Mouse (Mus musculus): ENCODE results near the gene Ifitm6. TPM values are rescaled to one million over a fixed set of nuclear protein-coding genes. Genes with fewer than 3 reads are reported as not detected.

The Ifitm6 gene
- polyA plus RNA-seq, 1 experiment from 2014 or later = not detected

DNA sequence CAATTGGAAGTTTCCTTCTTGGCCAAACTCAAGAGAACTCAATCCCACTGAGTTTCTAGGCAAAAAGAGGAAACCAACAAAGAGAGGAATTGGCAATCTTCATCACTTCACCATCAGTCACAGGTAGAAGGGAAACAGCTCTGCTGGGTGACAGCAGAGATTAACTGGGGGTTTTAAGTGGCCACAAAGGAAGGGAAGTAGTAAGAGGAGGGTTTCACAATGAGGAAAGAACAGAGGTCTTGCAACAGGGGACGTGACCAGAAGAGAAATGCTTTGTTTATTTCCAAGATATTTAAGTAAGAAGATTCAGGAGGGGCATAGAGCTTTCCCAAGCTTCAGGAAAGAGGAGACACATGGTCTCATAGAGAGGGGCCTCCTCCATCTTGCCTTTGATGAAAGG lies 19.9 kb downstream of the Ifitm6 start:
- Histone ChIP-seq H3K4me2 (ENCODE audit: low read depth, low read length) (no peak overlapping the region), H3K4me1 (ENCODE audit: control insufficient read depth, insufficient read depth, low read length) (no peaks in the 10 kb centered on the region), H3K27me3 (ENCODE audit: control insufficient read depth, insufficient read depth, low read length) (no peaks in the 10 kb centered on the region), H3K9ac (replicated peaks; ENCODE audit: low read length) (no peak overlapping the region), H3K4me3 (ENCODE audit: low read depth, low read length) (no peak overlapping the region), H3K27ac (replicated peaks; ENCODE audit: low read depth, low read length) (no peak overlapping the region), H3K36me3 (replicated peaks; ENCODE audit: control insufficient read depth, insufficient read depth, low read depth, low read length) (no peaks in the 10 kb centered on the region), H3K9me3 (replicated peaks; ENCODE audit: control insufficient read depth, low read length) (no peaks in the 10 kb centered on the region)
- 52% methylated on average over 1 of the region's 1 CpGs for whole genome bisulfite sequencing
- DNase-seq (ENCODE audit: low spot score) (no peak), ATAC-seq (replicated peaks; ENCODE audit: insufficient number of reproducible peaks, low FRiP score, low TSS enrichment, low read depth) (no peak)

DNA sequence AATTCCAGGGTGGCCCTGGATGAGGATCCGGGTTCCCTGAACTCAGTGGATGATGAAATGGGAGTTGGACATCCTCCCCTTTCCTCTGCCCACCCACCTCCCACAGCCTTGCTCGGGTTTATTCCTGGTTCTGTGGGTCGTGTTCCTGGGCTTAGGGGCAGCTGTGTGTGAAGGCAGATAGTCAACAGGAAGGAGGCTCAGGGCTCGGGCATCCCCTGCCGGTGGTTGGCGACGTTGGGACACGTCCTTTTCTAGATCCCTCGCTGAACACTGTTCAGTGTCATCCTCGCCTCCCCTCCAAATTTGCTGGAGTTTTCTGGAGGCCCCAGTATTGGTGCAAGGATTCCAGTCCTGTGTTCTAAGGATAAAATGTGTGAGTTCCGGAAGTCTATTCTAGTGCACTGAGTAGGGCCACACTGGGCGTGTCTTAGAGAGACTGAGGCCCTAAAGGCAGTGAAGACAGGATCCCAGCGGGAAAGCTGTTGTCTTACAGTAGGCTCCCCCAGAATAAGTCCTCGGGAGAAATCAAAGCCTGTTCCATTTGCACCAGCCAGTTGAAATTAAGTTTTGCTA lies 26.5 kb downstream of the Ifitm6 start:
- Histone ChIP-seq H3K27me3 (ENCODE audit: control insufficient read depth, insufficient read depth, low read length) (no peaks in the 10 kb centered on the region), H3K9me3 (replicated peaks; ENCODE audit: control insufficient read depth, low read length) (no peaks in the 10 kb centered on the region), H3K4me3 (ENCODE audit: low read depth, low read length) (no peak overlapping the region), H3K36me3 (replicated peaks; ENCODE audit: control insufficient read depth, insufficient read depth, low read depth, low read length) (no peaks in the 10 kb centered on the region), H3K4me2 (ENCODE audit: low read depth, low read length) (no peak overlapping the region), H3K9ac (replicated peaks; ENCODE audit: low read length) (no peak overlapping the region), H3K27ac (replicated peaks; ENCODE audit: low read depth, low read length) (no peak overlapping the region), H3K4me1 (ENCODE audit: control insufficient read depth, insufficient read depth, low read length) (no peaks in the 10 kb centered on the region)
- ATAC-seq (replicated peaks; ENCODE audit: insufficient number of reproducible peaks, low FRiP score, low TSS enrichment, low read depth) = no peak
- WGBS = 89% methylated on average over 14 of the region's 14 CpGs
- DNase-seq (ENCODE audit: low spot score) = no peak

- Histone ChIP-seq H3K27ac (replicated peaks; ENCODE audit: low read depth, low read length) (no peak overlapping the region), H3K4me2 (ENCODE audit: low read depth, low read length) (no peak overlapping the region), H3K4me3 (ENCODE audit: low read depth, low read length) (no peak overlapping the region), H3K9ac (replicated peaks; ENCODE audit: low read length) (no peak overlapping the region), H3K4me1 (ENCODE audit: control insufficient read depth, insufficient read depth, low read length) (no peaks in the 10 kb centered on the region), H3K36me3 (replicated peaks; ENCODE audit: control insufficient read depth, insufficient read depth, low read depth, low read length) (no peaks in the 10 kb centered on the region), H3K27me3 (ENCODE audit: control insufficient read depth, insufficient read depth, low read length) (no peaks in the 10 kb centered on the region), H3K9me3 (replicated peaks; ENCODE audit: control insufficient read depth, low read length) (no peaks in the 10 kb centered on the region)
- DNase-seq (ENCODE audit: low spot score) (no peak), ATAC-seq (replicated peaks; ENCODE audit: insufficient number of reproducible peaks, low FRiP score, low TSS enrichment, low read depth) (no peak)
- WGBS = 64% methylated on average over 5 of the region's 5 CpGs
These were observed 27.1 kb downstream of the Ifitm6 start for GRCm38 (mm10) chr7:140990622-140991021.

DNA sequence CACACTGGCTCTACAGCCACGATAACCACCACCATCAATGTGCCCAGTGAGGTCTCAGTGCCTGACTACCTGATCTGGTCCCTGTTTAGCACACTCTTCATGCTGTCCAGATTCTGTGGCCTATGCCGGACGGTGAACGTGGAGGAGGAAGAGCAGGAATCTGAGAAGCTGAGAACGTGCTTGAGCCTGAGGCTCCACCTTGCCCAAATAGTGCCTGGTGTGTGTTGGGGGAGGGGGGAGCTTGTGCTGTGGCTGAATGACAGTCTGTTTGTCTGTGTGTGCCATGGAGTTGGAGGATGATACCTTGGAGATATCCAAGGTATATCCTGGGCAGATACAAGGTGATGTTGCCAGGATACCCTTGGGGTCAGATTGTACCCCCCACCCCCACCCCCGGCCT lies 27.5 kb downstream of the Ifitm6 start:
- 49% methylated on average over 6 of the region's 6 CpGs for WGBS
- no peak overlapping the region for H3K9ac ChIP-seq (replicated peaks; ENCODE audit: low read length)
- no peaks in the 10 kb centered on the region for H3K4me1 ChIP-seq (ENCODE audit: control insufficient read depth, insufficient read depth, low read length)
- no peaks in the 10 kb centered on the region for H3K9me3 ChIP-seq (replicated peaks; ENCODE audit: control insufficient read depth, low read length)
- H3K27me3 ChIP-seq (ENCODE audit: control insufficient read depth, insufficient read depth, low read length) = no peaks in the 10 kb centered on the region
- DNase-seq (ENCODE audit: low spot score) (no peak), ATAC-seq (replicated peaks; ENCODE audit: insufficient number of reproducible peaks, low FRiP score, low TSS enrichment, low read depth) (no peak)
- no peaks in the 10 kb centered on the region for H3K36me3 ChIP-seq (replicated peaks; ENCODE audit: control insufficient read depth, insufficient read depth, low read depth, low read length)
- no peak overlapping the region for H3K4me2 ChIP-seq (ENCODE audit: low read depth, low read length)
- H3K27ac ChIP-seq (replicated peaks; ENCODE audit: low read depth, low read length) = no peak overlapping the region
- no peak overlapping the region for H3K4me3 ChIP-seq (ENCODE audit: low read depth, low read length)

DNA sequence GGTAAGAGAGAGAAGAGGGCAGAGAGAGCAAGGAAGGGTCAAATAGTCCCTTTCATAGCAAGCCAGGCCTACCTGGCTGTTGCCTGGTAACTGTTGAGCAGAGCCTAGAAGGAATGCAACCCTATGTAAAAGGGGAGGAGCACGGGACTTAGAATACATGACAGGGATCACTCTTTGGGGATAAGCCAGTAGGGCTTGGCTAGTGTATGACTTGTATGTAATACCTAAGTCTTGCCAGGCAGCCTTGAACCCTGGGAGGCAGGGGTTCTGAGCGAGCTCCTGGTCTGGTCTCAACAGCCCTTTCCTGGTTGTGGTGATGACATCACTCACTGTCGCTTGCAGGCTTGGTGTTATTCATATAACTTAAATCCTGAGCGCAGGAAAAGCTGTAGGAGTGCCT lies 28.7 kb downstream of the Ifitm6 start:
- DNase-seq (ENCODE audit: low spot score) = no peak
- no peaks in the 10 kb centered on the region for H3K9me3 ChIP-seq (replicated peaks; ENCODE audit: control insufficient read depth, low read length)
- no peak overlapping the region for H3K27ac ChIP-seq (replicated peaks; ENCODE audit: low read depth, low read length)
- 80% methylated on average over 4 of the region's 4 CpGs for WGBS
- ATAC-seq (replicated peaks; ENCODE audit: insufficient number of reproducible peaks, low FRiP score, low TSS enrichment, low read depth) = no peak
- no peaks in the 10 kb centered on the region for H3K4me1 ChIP-seq (ENCODE audit: control insufficient read depth, insufficient read depth, low read length)
- H3K4me3 ChIP-seq (ENCODE audit: low read depth, low read length) = no peak overlapping the region
- no peak overlapping the region for H3K4me2 ChIP-seq (ENCODE audit: low read depth, low read length)
- H3K9ac ChIP-seq (replicated peaks; ENCODE audit: low read length) = no peak overlapping the region
- no peaks in the 10 kb centered on the region for H3K27me3 ChIP-seq (ENCODE audit: control insufficient read depth, insufficient read depth, low read length)
- H3K36me3 ChIP-seq (replicated peaks; ENCODE audit: control insufficient read depth, insufficient read depth, low read depth, low read length) = no peaks in the 10 kb centered on the region

- no peaks in the 10 kb centered on the region for H3K36me3 ChIP-seq (replicated peaks; ENCODE audit: control insufficient read depth, insufficient read depth, low read depth, low read length)
- no peak overlapping the region for H3K4me3 ChIP-seq (ENCODE audit: low read depth, low read length)
- no peaks in the 10 kb centered on the region for H3K4me1 ChIP-seq (ENCODE audit: control insufficient read depth, insufficient read depth, low read length)
- no peak overlapping the region for H3K4me2 ChIP-seq (ENCODE audit: low read depth, low read length)
- no peak overlapping the region for H3K9ac ChIP-seq (replicated peaks; ENCODE audit: low read length)
- no peaks in the 10 kb centered on the region for H3K27me3 ChIP-seq (ENCODE audit: control insufficient read depth, insufficient read depth, low read length)
- DNase-seq (ENCODE audit: low spot score) (no peak), ATAC-seq (replicated peaks; ENCODE audit: insufficient number of reproducible peaks, low FRiP score, low TSS enrichment, low read depth) (no peak)
- H3K9me3 ChIP-seq (replicated peaks; ENCODE audit: control insufficient read depth, low read length) = no peaks in the 10 kb centered on the region
- 85% methylated on average over 17 of the region's 17 CpGs for WGBS
- H3K27ac ChIP-seq (replicated peaks; ENCODE audit: low read depth, low read length) = no peak overlapping the region
These were observed 30.3 kb downstream of the Ifitm6 start for GRCm38 (mm10) chr7:140987182-140988138.

- Histone ChIP-seq H3K27me3 (ENCODE audit: control insufficient read depth, insufficient read depth, low read length) (no peaks in the 10 kb centered on the region), H3K4me2 (ENCODE audit: low read depth, low read length) (no peak overlapping the region), H3K9me3 (replicated peaks; ENCODE audit: control insufficient read depth, low read length) (no peaks in the 10 kb centered on the region), H3K4me1 (ENCODE audit: control insufficient read depth, insufficient read depth, low read length) (no peaks in the 10 kb centered on the region), H3K36me3 (replicated peaks; ENCODE audit: control insufficient read depth, insufficient read depth, low read depth, low read length) (no peaks in the 10 kb centered on the region), H3K27ac (replicated peaks; ENCODE audit: low read depth, low read length) (no peak overlapping the region), H3K9ac (replicated peaks; ENCODE audit: low read length) (no peak overlapping the region), H3K4me3 (ENCODE audit: low read depth, low read length) (no peak overlapping the region)
- DNase-seq (ENCODE audit: low spot score) (no peak), ATAC-seq (replicated peaks; ENCODE audit: insufficient number of reproducible peaks, low FRiP score, low TSS enrichment, low read depth) (no peak)
- 91% methylated on average over 7 of the region's 7 CpGs for WGBS
These were observed 34.8 kb downstream of the Ifitm6 start for GRCm38 (mm10) chr7:140982971-140983370.

DNA sequence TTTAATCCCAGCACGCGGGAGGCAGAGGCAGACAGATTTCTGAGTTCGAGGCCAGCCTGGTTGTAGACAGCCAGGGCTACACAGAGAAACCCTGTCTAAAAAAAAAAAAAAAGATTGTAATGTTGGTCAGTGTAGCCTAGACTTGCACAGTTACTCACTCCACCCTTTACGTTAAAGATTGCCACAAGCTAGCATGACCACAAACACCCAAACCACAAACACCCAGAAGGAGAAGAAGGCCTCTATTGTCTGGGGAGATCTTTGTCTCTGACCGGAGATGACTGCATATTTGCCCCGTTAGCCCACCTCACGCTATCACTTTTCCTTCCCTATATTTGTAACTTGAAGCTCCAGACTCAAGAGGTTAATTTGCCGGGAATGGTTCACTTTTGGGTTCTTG lies 36.0 kb downstream of the Ifitm6 start:
- 86% methylated on average over 8 of the region's 8 CpGs for WGBS
- Histone ChIP-seq H3K9ac (replicated peaks; ENCODE audit: low read length) (no peak overlapping the region), H3K27me3 (ENCODE audit: control insufficient read depth, insufficient read depth, low read length) (no peaks in the 10 kb centered on the region), H3K4me2 (ENCODE audit: low read depth, low read length) (no peak overlapping the region), H3K9me3 (replicated peaks; ENCODE audit: control insufficient read depth, low read length) (no peaks in the 10 kb centered on the region), H3K4me3 (ENCODE audit: low read depth, low read length) (no peak overlapping the region), H3K4me1 (ENCODE audit: control insufficient read depth, insufficient read depth, low read length) (no peaks in the 10 kb centered on the region), H3K27ac (replicated peaks; ENCODE audit: low read depth, low read length) (no peak overlapping the region), H3K36me3 (replicated peaks; ENCODE audit: control insufficient read depth, insufficient read depth, low read depth, low read length) (no peaks in the 10 kb centered on the region)
- ATAC-seq (replicated peaks; ENCODE audit: insufficient number of reproducible peaks, low FRiP score, low TSS enrichment, low read depth) (no peak), DNase-seq (ENCODE audit: low spot score) (no peak)
